Mouse (Mus musculus): Measurements from ENCODE around the gene Nrap. TPM values are rescaled to one million over a fixed set of nuclear protein-coding genes. Genes with fewer than 3 reads are reported as not detected.

Nrap gene
- total and polyA plus RNA-seq, 3 experiments = 0.08 to 0.11 TPM; not detected in 1

DNA sequence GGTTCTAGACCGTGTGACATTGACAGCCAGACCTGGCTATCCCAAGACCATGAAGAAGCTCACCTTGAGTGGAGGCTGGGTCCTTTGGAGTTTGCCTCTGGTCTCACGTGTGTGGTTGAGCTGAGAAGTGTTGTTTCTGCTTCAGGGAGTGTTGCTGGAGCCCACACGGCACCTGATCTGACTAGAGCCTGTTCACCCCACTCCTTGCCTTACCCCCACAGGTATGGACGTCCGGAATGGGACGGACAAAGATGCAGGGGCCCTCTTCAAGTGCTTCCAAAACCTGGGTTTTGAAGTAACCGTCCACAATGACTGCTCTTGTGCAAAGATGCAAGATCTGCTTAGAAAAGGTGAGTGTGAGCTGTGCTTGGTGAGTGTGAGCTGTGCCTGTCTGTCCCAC is 43.7 kb upstream of the Nrap start:
- Histone ChIP-seq H3K27ac (ENCODE audit: control insufficient read depth, low read depth, low read length) (no peak overlapping the region), H3K79me2 (ENCODE audit: control insufficient read depth, insufficient read depth, low read length, poor library complexity) (no peaks in the 10 kb centered on the region), H3K27me3 (ENCODE audit: control insufficient read depth in 1 of 2, insufficient read depth in 2 of 2, low read length in 2 of 2) (no peaks in the 10 kb centered on the region), H3K9me3 (replicated peaks; ENCODE audit: insufficient read depth, low read length) (no peaks in the 10 kb centered on the region), H3K4me1 (ENCODE audit: control insufficient read depth in 1 of 2, insufficient read depth in 2 of 2, low read length in 2 of 2) (peaks cover 5 to 6% of the 10 kb centered on the region in 2 experiments), H3K9ac (ENCODE audit: control insufficient read depth, low read depth, low read length, poor library complexity, severe bottlenecking) (no peak overlapping the region), H3K36me3 (ENCODE audit: control insufficient read depth in 1 of 2, insufficient read depth in 2 of 2, low read length in 2 of 2) (peaks cover 6 to 16% of the 10 kb centered on the region in 2 experiments), H3K4me3 (ENCODE audit: control insufficient read depth in 1 of 2, insufficient read depth in 1 of 2, low read depth in 2 of 2, low read length in 2 of 2) (no peak overlapping the region)
- DNase-seq (ENCODE audit: low read depth, low spot score) = no peak
- no peak for TF ChIP-seq MAZ (IDR thresholded peaks at IDR 0.05; ENCODE audit: low read depth, low read length)
- TF ChIP-seq MYC (IDR thresholded peaks at IDR 0.05; ENCODE audit: low read depth, low read length) = no peak
- no peak for TF ChIP-seq KAT2A (conservative IDR thresholded peaks at IDR 0.05; ENCODE audit: low read depth, low read length)
- TF ChIP-seq SIN3A (IDR thresholded peaks at IDR 0.05; ENCODE audit: low read length) = no peak
- no peak for TF ChIP-seq USF2 (IDR thresholded peaks at IDR 0.05; ENCODE audit: borderline replicate concordance in 1 of 2, insufficient read depth in 1 of 2, low read depth in 1 of 2, low read length in 2 of 2)
- no peak for TF ChIP-seq JUND (IDR thresholded peaks at IDR 0.05; ENCODE audit: low read depth, low read length)
- TF ChIP-seq ZMIZ1 (IDR thresholded peaks at IDR 0.05; ENCODE audit: low read depth, low read length) = no peak
- no peak for TF ChIP-seq MAFK (IDR thresholded peaks at IDR 0.05; ENCODE audit: borderline replicate concordance, low read depth, low read length)
- TF ChIP-seq ELF1 (IDR thresholded peaks at IDR 0.05; ENCODE audit: low read depth, low read length) = no peak
- no peak for TF ChIP-seq ETS1 (IDR thresholded peaks at IDR 0.05; ENCODE audit: low read depth, low read length)
- TF ChIP-seq USF1 (IDR thresholded peaks at IDR 0.05; ENCODE audit: low read depth, low read length) = no peak
- TF ChIP-seq E2F4 (IDR thresholded peaks at IDR 0.05; ENCODE audit: borderline replicate concordance, low read depth, low read length) = no peak
- no peak for TF ChIP-seq TBP (IDR thresholded peaks at IDR 0.05; ENCODE audit: low read depth, low read length)
- TF ChIP-seq POLR2A (IDR thresholded peaks at IDR 0.05; ENCODE audit: control insufficient read depth in 1 of 2, insufficient read depth in 1 of 2, low read depth in 1 of 2, low read length in 2 of 2, poor library complexity in 1 of 2) = no peak
- TF ChIP-seq MYB (IDR thresholded peaks at IDR 0.05; ENCODE audit: low read depth, low read length) = no peak

DNA sequence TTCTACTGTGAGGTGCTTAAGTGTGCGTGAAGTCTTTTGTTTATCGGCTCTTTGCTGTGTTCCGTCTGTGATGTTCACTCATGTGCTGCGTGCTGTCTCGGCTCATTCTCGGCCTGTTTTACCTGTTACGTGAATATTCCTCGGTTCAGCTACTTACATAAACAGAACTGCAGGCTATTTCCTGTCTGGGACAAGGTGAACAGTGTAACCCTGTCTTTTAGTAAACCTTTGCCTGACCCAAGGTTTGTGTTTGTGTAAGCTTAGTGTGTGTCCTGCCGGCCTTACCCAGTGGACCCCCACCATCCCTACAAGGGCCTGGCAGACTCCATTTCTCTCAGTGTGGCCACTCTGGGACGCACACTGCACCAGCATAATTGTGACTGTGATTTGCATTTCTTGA is 42.9 kb upstream of the Nrap start:
- H3K4me3 ChIP-seq (ENCODE audit: control insufficient read depth in 1 of 2, insufficient read depth in 1 of 2, low read depth in 2 of 2, low read length in 2 of 2) = no peak overlapping the region
- no peak for DNase-seq (ENCODE audit: low read depth, low spot score)
- H3K4me1 ChIP-seq (ENCODE audit: control insufficient read depth in 1 of 2, insufficient read depth in 2 of 2, low read length in 2 of 2) = no peaks in the 10 kb centered on the region
- no peak overlapping the region for H3K27ac ChIP-seq (ENCODE audit: control insufficient read depth, low read depth, low read length)
- no peaks in the 10 kb centered on the region for H3K79me2 ChIP-seq (ENCODE audit: control insufficient read depth, insufficient read depth, low read length, poor library complexity)
- H3K9me3 ChIP-seq (replicated peaks; ENCODE audit: insufficient read depth, low read length) = no peaks in the 10 kb centered on the region
- H3K27me3 ChIP-seq (ENCODE audit: control insufficient read depth in 1 of 2, insufficient read depth in 2 of 2, low read length in 2 of 2) = no peaks in the 10 kb centered on the region
- H3K36me3 ChIP-seq (ENCODE audit: control insufficient read depth in 1 of 2, insufficient read depth in 2 of 2, low read length in 2 of 2) = peaks cover 0 to 10% of the 10 kb centered on the region in 2 experiments; a peak in 2 of 4 replicates
- no peak overlapping the region for H3K9ac ChIP-seq (ENCODE audit: control insufficient read depth, low read depth, low read length, poor library complexity, severe bottlenecking)
- TF ChIP-seq RAD21 (IDR thresholded peaks at IDR 0.05; ENCODE audit: low read depth, low read length) (no peak), NELFE (IDR thresholded peaks at IDR 0.05; ENCODE audit: low read depth, low read length) (no peak), HCFC1 (IDR thresholded peaks at IDR 0.05; ENCODE audit: low read depth, low read length) (no peak), TCF12 (IDR thresholded peaks at IDR 0.05; ENCODE audit: low read depth, low read length) (no peak), MAFK (IDR thresholded peaks at IDR 0.05; ENCODE audit: borderline replicate concordance, low read depth, low read length) (no peak), CTCF (IDR thresholded peaks at IDR 0.05 in 2 of 3, conservative IDR thresholded peaks at IDR 0.05 in 1 of 3; ENCODE audit: control insufficient read depth in 1 of 3, insufficient read depth in 1 of 3, low read depth in 2 of 3, low read length in 3 of 3, poor library complexity in 1 of 3, severe bottlenecking in 1 of 3) (no peak), POLR2AphosphoS5 (IDR thresholded peaks at IDR 0.05; ENCODE audit: borderline replicate concordance, low read depth, low read length) (no peak), POLR2A (IDR thresholded peaks at IDR 0.05; ENCODE audit: control insufficient read depth in 1 of 2, insufficient read depth in 1 of 2, low read depth in 1 of 2, low read length in 2 of 2, poor library complexity in 1 of 2) (no peak), MYC (IDR thresholded peaks at IDR 0.05; ENCODE audit: low read depth, low read length) (no peak), TAL1 (IDR thresholded peaks at IDR 0.05; ENCODE audit: low read length) (no peak), MYB (IDR thresholded peaks at IDR 0.05; ENCODE audit: low read depth, low read length) (no peak), MAZ (IDR thresholded peaks at IDR 0.05; ENCODE audit: low read depth, low read length) (no peak), MAX (IDR thresholded peaks at IDR 0.05; ENCODE audit: low read length) (no peak), USF2 (IDR thresholded peaks at IDR 0.05; ENCODE audit: borderline replicate concordance in 1 of 2, insufficient read depth in 1 of 2, low read depth in 1 of 2, low read length in 2 of 2) (no peak), NRF1 (IDR thresholded peaks at IDR 0.05; ENCODE audit: insufficient read depth, low read depth, low read length, poor library complexity, severe bottlenecking) (no peak), GABPA (IDR thresholded peaks at IDR 0.05; ENCODE audit: low read depth, low read length) (no peak)
